Mouse (Mus musculus) WW6 (cell line): ENCODE results near the gene Ttll11.

Source experiments
- DNase-seq: peaks from one replicate; pipeline ENCODE4 v3.0.0-alpha.2; 2013; ENCODE audit warnings: low read depth, low spot score

Gene Ttll11

GRCm38 (mm10) chr2:35827886-35828285 lies 151.8 kb downstream of the Ttll11 start:
- DNase-seq, result no peak

DNA sequence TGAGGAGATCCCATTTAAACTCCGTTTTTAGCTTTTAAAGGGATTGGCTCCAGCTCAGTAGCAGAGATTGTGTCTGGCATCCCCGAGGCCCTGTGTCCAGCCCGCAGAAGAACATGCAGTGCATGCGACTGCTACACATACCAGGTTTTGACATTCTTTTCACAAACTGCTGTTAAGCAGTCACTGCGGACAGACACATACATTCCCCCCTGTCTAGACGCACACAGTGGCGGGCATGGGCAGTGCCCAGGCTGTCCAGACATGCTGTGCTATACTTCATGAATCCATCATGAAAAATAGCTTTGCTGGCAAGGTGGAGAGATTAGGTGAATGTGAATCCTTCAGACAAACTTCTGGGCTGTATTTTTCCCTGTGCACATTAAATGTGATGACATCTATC lies 154.6 kb downstream of the Ttll11 start:
- DNase-seq, result no peak

- no peak for DNase-seq
Measured at GRCm38 (mm10) chr2:35823589-35823988, 156.1 kb downstream of the Ttll11 start.

GRCm38 (mm10) chr2:35818883-35819282 lies 160.8 kb downstream of the Ttll11 start:
- no peak for DNase-seq

DNA sequence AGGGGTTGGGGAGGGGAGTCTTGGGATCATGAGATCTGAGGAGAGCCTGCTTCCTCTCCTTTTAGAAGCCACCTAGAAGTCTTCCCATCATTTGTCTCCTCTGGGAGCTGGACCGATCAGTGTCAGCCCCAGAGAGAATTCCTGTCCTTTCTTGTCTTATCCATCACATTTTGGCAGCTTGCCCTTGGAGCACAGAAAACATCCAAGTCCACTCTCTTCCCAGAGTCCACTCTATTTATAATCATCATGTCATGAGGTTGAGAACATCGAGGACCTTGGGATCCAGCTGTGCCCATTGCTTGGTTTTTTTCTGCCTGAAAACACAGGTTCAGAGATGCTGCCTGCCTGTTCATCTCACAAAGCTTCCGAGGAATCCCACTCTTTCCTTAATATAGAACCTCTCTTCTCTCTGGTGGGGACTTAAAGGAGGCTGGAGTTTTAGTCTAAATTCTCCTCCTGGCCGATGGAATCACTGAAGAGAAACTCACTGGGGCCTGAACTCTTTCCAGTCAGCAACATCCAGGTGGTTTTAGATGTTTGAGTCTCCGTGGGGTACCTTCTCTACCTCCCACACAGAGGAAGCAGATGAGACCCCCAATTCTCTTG lies 163.6 kb downstream of the Ttll11 start:
- DNase-seq, result no peak

DNA sequence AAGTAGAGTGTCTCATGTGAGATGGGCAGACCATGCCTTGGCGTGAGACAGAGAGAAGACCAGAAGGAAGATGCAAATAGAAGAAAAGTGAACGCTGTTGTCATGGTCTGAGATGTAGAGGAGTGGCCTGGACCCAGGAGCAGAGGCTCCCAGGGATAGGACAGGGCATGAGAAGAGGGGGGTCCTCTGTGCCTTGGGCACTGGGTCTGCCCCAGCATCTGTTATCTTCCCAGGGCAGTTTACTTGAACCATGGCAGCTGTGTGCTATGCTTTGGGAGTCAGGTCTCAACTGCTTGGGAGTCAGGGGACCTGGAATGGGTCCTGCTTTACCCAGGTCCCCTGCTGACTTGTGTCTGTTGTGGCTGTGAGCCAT lies 167.2 kb downstream of the Ttll11 start:
- DNase-seq, result no peak

DNA sequence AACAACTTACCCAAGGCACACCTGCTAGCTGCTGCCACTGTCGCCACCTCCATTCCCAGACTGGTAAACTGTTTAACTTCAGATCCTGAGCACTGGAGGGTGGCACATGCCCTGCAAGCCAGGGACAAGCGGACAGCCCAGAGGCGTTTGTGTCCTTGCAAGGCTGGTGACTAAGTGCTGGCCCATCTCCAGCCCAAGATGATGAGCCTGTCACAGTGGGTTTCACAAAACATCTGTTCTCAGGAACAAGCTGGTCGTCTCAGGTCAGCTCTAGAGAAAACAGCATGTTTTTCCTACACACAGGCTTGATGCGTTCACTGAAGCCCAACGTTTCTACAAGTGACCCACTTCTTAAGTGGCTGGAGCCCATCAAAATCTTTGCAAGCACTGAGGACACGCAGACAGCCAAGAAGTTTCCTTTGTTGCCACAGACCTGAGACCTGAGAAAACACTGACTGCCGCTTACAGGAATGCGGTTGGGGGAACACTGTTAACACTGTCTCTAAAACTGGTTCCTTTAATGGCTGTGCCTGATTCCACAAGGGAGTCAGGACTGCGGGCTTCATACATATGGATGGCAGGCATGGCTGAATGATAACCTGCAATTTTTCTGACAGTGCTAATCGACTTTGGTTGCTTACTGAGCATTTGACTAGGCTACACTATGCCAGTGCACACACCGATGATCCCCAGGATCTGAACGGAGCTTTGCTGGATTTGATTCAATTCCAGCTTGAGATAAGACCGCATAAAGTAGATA lies 167.7 kb downstream of the Ttll11 start:
- no peak for DNase-seq

- DNase-seq, result no peak
Measured at GRCm38 (mm10) chr2:35810027-35810426, 169.7 kb downstream of the Ttll11 start.

DNA sequence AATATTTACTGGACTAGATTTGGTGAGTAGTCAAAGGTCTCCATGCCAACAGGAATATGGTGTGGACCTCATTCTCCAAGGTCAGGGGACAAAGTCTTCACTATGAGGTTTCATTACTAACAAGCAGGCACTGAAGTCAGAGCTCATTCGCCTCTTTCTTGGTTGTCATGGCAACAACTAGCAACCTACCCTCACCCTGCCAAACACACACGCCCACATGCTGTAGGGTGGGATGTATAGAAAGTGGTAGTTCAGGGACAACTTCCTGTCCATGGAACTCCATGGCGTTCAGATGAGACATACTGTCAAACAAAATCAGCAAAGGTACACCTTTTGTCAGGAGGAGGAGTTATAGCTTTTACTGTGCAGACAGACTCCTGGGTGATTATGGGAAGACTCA lies 170.6 kb downstream of the Ttll11 start:
- DNase-seq, result no peak

- DNase-seq, result no peak
Measured at GRCm38 (mm10) chr2:35805881-35806280, 173.8 kb downstream of the Ttll11 start.

DNA sequence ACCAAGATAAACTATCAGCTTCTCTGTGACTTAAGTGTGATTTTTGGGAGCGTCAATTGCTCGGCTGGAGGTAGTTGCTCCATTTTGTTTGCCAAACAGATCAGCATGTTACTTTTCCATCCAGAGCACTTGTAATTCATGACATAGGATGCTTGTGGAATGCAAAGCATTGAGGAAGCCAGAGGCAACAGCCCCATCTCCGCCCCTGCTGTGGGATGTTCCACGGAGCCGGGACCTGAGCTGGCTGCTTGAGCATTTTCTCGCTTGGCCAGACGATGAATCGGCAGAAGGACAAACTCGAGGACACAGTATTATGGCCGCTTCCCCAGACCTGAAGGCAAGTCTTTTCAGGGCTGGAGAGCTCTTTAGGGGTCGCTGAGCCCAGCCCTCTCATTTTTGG lies 176.6 kb downstream of the Ttll11 start:
- DNase-seq, result no peak

- no peak for DNase-seq
Measured at GRCm38 (mm10) chr2:35801759-35802158, 178.0 kb downstream of the Ttll11 start.

- no peak for DNase-seq
Measured at GRCm38 (mm10) chr2:35799073-35799472, 180.6 kb downstream of the Ttll11 start.

- no peak for DNase-seq
Measured at GRCm38 (mm10) chr2:35797998-35798397, 181.7 kb downstream of the Ttll11 start.

- DNase-seq, result no peak
Measured at GRCm38 (mm10) chr2:35789362-35790326, 190.1 kb downstream of the Ttll11 start.

- DNase-seq, result no peak
Measured at GRCm38 (mm10) chr2:35785877-35786276, 193.8 kb downstream of the Ttll11 start.

GRCm38 (mm10) chr2:35783368-35783767 lies 196.3 kb downstream of the Ttll11 start:
- DNase-seq, result no peak

DNA sequence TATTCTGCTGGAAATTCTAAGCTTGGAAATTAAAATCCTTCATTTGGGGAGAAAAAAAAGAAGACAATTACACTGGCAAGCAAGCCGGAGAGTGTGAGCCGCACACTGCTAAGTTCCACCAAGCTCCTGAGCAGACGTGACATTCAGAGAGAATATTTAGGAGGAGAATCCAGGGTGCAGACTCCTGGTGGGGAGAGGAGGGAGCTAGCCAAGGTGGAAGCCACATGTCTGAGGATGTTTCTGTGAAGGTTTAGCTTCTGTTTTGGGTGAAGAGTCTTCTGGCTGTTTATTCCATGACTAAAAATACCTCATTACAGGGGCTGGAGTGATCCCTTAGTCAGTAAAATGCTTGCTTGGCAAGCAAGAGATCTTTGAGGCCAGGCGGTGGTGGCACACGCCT lies 200.4 kb downstream of the Ttll11 start:
- DNase-seq, result no peak

DNA sequence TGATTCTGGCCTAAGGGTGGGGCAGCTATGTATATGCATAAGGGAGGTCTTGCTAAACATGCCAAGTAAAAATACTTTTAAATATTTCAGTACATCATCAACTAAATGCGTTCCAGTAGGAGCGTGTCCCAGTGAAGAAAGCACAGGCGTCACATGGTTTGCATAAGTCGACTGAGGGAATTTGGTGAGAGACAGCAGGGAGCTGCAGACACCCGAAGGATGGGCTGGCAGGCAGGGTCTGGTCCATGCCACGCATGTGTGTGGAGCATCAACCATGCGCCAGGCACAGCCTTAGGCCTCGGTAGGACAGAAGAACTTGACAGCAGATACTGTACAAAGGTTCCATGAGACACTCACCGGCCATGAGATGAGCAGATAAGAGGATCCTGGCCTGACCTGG lies 202.8 kb downstream of the Ttll11 start:
- no peak for DNase-seq

DNA sequence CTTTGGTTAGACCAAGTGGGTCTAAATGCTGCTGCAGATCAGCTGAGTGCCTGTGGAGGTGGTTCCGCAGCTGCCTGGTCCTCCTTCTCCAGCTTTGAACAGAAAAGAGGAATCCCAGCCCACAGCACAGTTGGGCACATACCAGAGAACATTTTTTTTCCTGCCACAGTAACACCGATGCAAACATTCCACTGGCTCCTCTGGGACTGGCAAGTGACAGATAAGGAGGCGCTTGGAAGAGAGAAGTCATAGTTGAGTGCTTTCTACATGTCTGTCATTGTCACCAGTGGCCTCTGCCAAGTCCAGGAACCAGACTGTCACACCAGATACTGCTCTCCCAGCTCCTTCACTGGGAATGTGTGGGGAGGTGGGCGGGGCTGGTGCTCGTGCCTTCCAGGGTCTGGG lies 204.1 kb downstream of the Ttll11 start:
- DNase-seq, result no peak

DNA sequence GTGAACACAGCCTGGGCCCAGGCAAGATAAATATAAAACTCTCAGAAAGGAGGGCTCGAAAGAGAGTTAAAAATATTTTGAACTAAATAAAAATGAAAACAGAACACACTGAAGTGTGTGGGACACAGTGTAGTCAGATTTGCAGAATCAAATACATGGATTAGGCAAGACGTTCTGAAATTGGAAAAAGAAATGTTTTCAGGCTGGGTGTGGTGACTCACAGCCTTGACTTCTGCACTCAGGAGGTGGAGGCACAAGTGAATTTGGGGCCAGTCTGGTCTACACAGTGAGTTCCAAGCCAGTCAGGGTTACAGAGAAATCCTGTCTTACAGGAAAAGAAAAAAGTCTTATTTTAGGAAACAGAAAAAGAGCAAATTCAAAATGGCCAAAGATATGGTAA lies 209.2 kb downstream of the Ttll11 start:
- no peak for DNase-seq

- DNase-seq, result no peak
Measured at GRCm38 (mm10) chr2:35769398-35769797, 210.3 kb downstream of the Ttll11 start.
